Mouse (Mus musculus) hindbrain, embryonic 15.5 days (tissue): ENCODE results near the gene Slit2. TPM values are rescaled to one million over a fixed set of nuclear protein-coding genes. Genes with fewer than 3 reads are reported as not detected.

Source experiments
- ATAC-seq: fragments of 200-750 bp; cut with Nextera tagmentation; 2 replicates; pipeline ENCODE4 v1.8.0; 2017; ENCODE audit warnings: low read depth, moderate number of reproducible peaks, moderate TSS enrichment; ENCODE audit not compliant: low FRiP score
- H3K27ac ChIP-seq: fragments of 300-500 bp; sonication (generic); replicated peaks from 2 replicates; pipeline ENCODE4 v1.5.1; 2015; ENCODE audit warnings: mild to moderate bottlenecking, inconsistent platforms
- H3K27me3 ChIP-seq: fragments of 300-500 bp; sonication (generic); 2 replicates; pipeline ENCODE4 v1.6.1; 2015; ENCODE audit warnings: control low read depth, inconsistent platforms
- H3K36me3 ChIP-seq: fragments of 300-500 bp; sonication (generic); 2 replicates; pipeline ENCODE4 v1.6.1; 2015; ENCODE audit warnings: control low read depth, inconsistent platforms
- H3K4me1 ChIP-seq: fragments of 300-500 bp; sonication (generic); replicated peaks from 2 replicates; pipeline ENCODE4 v1.6.1; 2015; ENCODE audit warnings: control low read depth, inconsistent platforms
- H3K4me2 ChIP-seq: fragments of 300-500 bp; sonication (generic); 2 replicates; pipeline ENCODE4 v1.6.1; 2015; ENCODE audit warnings: moderate library complexity, mild to moderate bottlenecking, inconsistent platforms
- H3K4me3 ChIP-seq: fragments of 300-500 bp; sonication (generic); 2 replicates; pipeline ENCODE4 v1.5.1; 2015; ENCODE audit warnings: mild to moderate bottlenecking, inconsistent platforms
- H3K9ac ChIP-seq: fragments of 300-500 bp; sonication (generic); 2 replicates; pipeline ENCODE4 v1.6.1; 2015; ENCODE audit warnings: inconsistent platforms
- H3K9me3 ChIP-seq: fragments of 300-500 bp; sonication (generic); 2 replicates; pipeline ENCODE4 v1.6.1; 2016; ENCODE audit warnings: control low read depth, inconsistent platforms
- WGBS: fragments of 180-500 bp; shearing (Covaris S2); methylation state at CpG from one replicate; pipeline ENCODE4 v1.1.7; 2015; 5-methylcytosine and 5-hydroxymethylcytosine counted together
- polyA plus RNA-seq: library from polyadenylated mRNA; unstranded; fragments of >200 nt; fragmentation: Nextera tagmentation; extraction: Ambion mirVana; gene quantifications from 2 replicates; pipeline ENCODE4 v1.2.1, GENCODE M21; 2015

Gene Slit2
- polyA plus RNA-seq, result 22.2 and 22.9 TPM in 2 replicates

DNA sequence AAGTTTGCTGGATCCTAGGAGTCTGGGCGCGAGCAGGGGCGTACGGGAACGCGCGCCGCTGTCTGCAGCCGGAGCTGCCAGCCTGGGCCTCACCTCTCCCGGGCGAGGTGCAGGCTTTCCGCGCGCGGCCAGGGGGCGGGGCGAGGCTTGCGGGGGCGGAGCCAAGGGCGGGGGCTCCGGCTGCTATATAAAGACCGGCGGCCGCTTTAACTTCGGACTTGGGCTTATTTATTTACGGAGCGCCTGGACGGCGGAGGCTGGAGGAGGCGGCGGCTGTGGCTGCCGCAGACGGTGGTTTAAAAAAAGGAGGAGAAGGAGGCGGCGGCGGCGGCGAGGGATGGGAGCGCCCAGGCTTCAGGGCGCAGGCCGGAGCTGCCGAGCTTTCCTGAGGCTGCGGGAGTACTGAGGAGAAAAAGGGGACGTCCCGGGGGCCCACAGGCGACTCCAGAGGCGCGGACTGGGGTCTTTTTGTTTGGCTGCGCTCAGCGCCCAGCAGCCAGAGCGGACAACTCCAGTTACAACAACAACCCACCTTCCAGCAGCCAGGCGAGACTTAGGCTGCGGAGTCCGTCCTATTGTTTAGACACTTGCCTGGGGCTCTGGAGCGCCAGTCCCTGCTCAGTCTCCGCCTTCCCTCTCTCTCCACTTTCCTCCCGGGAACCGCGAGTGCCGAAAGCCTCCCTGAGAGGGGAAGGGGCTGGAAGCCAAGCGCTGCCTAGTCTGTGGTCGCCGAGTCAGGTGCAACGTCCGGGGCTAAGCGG lies at the start of gene Slit2:
TSS of gene Slit2 (plus strand) at position 198 of the 761 bp plus-strand sequence.
- Histone ChIP-seq H3K4me1 (peaks cover 25% of the 10 kb centered on the region), H3K27ac (peak within 1 kb of the TSS; percentile 78), H3K27me3 (no peaks in the 10 kb centered on the region), H3K4me3 (peak within 1 kb of the TSS; percentile 66), H3K4me2 (peak within 1 kb of the TSS; percentile 87), H3K36me3 (no peaks in the 10 kb centered on the region), H3K9me3 (no peaks in the 10 kb centered on the region), H3K9ac (peak within 1 kb of the TSS; percentile 57)
- ATAC-seq, result peak; percentile 87
- under 1% methylated on average over 65 of the region's 66 CpGs for WGBS

- no peak overlapping the region for H3K4me3 ChIP-seq
- H3K9ac ChIP-seq, result no peak overlapping the region
- no peaks in the 10 kb centered on the region for H3K27me3 ChIP-seq
- H3K27ac ChIP-seq, result no peak overlapping the region
- H3K4me1 ChIP-seq, result no peaks in the 10 kb centered on the region
- H3K9me3 ChIP-seq, result no peaks in the 10 kb centered on the region
- 91% methylated on average over 5 of the region's 5 CpGs for WGBS
- no peak overlapping the region for H3K4me2 ChIP-seq
- ATAC-seq, result no peak
- H3K36me3 ChIP-seq, result no peaks in the 10 kb centered on the region
Measured at GRCm38 (mm10) chr5:47938586-47939372, 44.2 kb upstream of the Slit2 start.

GRCm38 (mm10) chr5:47956451-47956850 lies 26.5 kb upstream of the Slit2 start:
- no peak overlapping the region for H3K9ac ChIP-seq
- H3K4me2 ChIP-seq, result no peak overlapping the region
- ATAC-seq, result no peak
- no peaks in the 10 kb centered on the region for H3K27me3 ChIP-seq
- no peak overlapping the region for H3K4me3 ChIP-seq
- H3K4me1 ChIP-seq, result no peaks in the 10 kb centered on the region
- H3K9me3 ChIP-seq, result no peaks in the 10 kb centered on the region
- WGBS, result 64% methylated on average over 1 of the region's 1 CpGs
- no peaks in the 10 kb centered on the region for H3K36me3 ChIP-seq
- H3K27ac ChIP-seq, result no peak overlapping the region

DNA sequence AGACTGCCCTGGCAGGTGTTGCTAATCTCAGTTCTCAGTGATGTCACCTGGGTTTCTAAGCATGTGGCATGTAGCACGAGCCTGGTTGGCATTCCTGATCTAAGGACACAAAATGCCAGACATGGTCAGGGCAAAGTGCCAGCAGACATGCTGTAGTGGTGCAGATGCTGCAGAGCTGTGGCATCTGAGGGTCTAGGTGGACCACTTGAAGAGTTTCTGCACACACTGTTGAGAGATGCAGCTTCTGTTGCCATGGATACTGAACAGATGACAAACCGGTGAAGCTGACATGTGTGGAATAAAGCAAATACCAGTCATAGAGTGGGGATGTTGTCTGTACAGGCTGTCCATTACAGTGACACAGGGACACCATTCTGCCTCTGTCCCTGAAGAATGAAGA lies 7.1 kb upstream of the Slit2 start:
- peak; percentile 69; the same call in 1 of the 2 replicates for ATAC-seq
- H3K36me3 ChIP-seq, result no peaks in the 10 kb centered on the region
- no peaks in the 10 kb centered on the region for H3K27me3 ChIP-seq
- no peak overlapping the region for H3K4me2 ChIP-seq
- H3K9ac ChIP-seq, result no peak overlapping the region
- WGBS, result 46% methylated on average over 2 of the region's 2 CpGs
- H3K9me3 ChIP-seq, result no peaks in the 10 kb centered on the region
- no peaks in the 10 kb centered on the region for H3K4me1 ChIP-seq
- H3K4me3 ChIP-seq, result no peak overlapping the region
- no peak overlapping the region for H3K27ac ChIP-seq

DNA sequence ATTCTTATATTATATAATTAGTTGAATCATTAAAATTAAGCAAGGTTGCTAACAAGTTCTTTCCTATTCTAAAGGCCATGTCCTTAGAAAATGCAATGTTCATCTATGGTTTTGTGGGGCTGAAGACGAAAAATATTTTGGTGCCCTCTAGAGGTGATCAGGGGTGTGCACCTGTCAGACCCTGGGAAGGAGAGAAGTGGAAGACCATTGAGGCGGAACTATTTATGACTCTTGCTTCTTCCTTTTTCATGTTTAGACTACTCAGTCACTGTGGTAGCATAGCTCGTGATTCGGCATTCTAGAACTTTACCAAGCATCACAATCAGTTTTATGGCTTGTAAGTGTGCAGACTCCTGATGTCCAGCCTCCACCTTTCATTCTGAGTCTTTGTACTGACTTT lies 3.6 kb upstream of the Slit2 start:
- 50% methylated on average over 4 of the region's 4 CpGs for WGBS
- ATAC-seq, result no peak
- Histone ChIP-seq H3K27ac (no peak overlapping the region), H3K36me3 (no peaks in the 10 kb centered on the region), H3K4me3 (no peak overlapping the region), H3K9ac (no peak overlapping the region), H3K27me3 (no peaks in the 10 kb centered on the region), H3K9me3 (no peaks in the 10 kb centered on the region), H3K4me2 (no peak overlapping the region), H3K4me1 (peaks cover 4% of the 10 kb centered on the region)

DNA sequence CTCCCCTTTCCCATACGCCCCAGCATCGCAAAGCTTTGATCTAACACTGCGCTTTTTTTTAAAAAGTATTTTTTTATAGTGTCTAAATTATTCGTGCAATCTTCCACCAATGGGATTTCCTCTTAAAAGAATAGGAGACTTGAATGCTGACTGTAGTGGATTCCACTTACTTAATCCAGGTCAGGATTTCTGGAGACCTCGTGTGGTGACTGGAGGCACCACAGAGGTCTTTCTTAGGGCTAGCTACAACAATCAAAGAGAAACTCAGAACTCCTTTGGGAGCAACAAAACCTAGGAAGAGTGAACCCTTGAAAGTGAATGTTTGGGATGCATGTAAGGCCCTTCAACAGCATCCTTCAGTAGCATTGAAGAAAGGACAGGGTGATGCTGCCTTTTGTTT lies 2.5 kb upstream of the Slit2 start:
- Histone ChIP-seq H3K27me3 (no peaks in the 10 kb centered on the region), H3K27ac (no peak overlapping the region), H3K4me2 (no peak overlapping the region), H3K9me3 (no peaks in the 10 kb centered on the region), H3K4me1 (peaks cover 15% of the 10 kb centered on the region), H3K4me3 (no peak overlapping the region), H3K36me3 (no peaks in the 10 kb centered on the region), H3K9ac (no peak overlapping the region)
- 34% methylated on average over 5 of the region's 5 CpGs for WGBS
- ATAC-seq, result no peak

- H3K9me3 ChIP-seq, result no peaks in the 10 kb centered on the region
- no peak overlapping the region for H3K9ac ChIP-seq
- no peaks in the 10 kb centered on the region for H3K27me3 ChIP-seq
- no peak overlapping the region for H3K27ac ChIP-seq
- ATAC-seq, result no peak
- H3K36me3 ChIP-seq, result no peaks in the 10 kb centered on the region
- peak overlapping the region; percentile 87 for H3K4me2 ChIP-seq
- WGBS, result 55% methylated on average over 8 of the region's 8 CpGs
- H3K4me1 ChIP-seq, result peaks cover 23% of the 10 kb centered on the region
- H3K4me3 ChIP-seq, result peak overlapping the region; percentile 66; the same call in 1 of the 2 replicates
Measured at GRCm38 (mm10) chr5:47981951-47982350, 987 bp upstream of the Slit2 start.

DNA sequence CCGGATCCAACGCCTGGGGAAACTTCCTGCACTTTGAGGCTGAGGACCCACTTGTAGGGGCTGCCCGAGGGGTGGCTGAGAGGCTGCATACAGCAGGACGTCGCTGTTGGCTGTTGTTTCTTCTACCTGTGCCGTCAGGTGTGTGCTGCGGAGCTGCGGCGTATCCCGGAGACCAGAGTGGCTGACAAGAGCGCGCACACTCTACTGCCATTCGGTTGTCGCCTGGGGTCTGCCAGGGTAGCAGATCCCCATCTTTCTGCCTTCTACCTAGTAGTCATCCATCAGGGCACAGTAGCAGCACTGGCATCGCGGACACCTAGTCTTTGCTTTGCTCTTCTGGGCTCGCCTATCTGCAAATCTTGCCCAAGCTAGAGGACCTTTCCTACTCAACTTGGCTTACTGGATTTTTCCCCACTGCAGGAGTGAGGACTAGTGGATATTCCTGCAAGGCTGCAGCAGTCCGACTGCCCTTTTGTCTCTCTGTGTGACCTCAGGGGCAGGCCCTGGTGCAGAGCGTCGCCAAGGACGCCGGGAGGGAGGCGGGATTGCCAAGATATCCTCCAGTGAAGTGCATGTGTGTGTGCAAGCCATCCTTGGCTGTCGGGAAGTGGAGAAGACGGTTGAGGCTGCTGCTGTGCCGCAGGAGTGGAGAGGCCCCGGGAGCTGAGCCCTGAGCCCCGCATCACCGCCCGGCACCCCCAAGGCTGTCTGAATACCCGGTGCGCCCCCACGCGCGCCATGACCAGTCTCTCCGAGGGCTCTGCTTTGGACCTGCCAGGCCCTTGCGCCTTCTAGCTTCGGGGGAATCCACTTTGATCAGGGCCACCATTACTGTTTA lies 1.0 kb downstream of the Slit2 start:
- peak overlapping the region; percentile 78 for H3K27ac ChIP-seq
- under 1% methylated on average over 38 of the region's 38 CpGs for WGBS

DNA sequence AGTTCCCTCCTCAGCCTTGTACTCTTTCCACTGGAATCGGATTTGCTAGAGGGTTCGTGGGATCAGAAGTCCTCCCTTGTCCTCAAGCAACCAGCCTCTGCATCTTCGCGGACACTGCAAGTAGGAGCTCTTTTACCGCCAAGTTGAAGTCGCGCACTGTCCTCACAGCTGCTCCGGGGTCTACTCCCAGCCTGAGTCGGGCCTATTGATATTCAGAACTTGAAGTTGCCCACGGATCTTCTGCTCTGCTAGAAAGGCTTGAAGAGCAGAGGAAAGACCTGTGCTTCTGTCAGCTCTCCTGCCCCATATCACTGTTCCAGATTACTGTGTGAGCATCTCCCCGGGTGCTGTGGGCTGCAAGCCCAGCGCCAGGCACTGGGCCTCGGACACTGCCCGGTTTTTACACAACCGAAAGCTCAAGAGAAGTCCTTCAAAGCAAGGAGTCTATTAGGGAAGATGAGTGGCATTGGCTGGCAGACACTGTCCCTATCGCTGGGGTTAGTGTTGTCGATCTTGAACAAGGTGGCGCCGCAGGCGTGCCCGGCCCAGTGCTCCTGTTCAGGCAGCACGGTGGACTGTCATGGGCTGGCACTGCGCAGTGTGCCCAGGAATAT lies 1.8 kb downstream of the Slit2 start:
- Histone ChIP-seq H3K4me2 (peak overlapping the region; percentile 87), H3K9ac (peak overlapping the region; percentile 57), H3K4me3 (peak overlapping the region; percentile 66), H3K27me3 (no peaks in the 10 kb centered on the region), H3K36me3 (no peaks in the 10 kb centered on the region), H3K4me1 (peaks cover 28% of the 10 kb centered on the region), H3K27ac (peak overlapping the region; percentile 13; the same call in 1 of the 2 replicates), H3K9me3 (no peaks in the 10 kb centered on the region)
- 1% methylated on average over 23 of the region's 23 CpGs for WGBS
- ATAC-seq, result peak; percentile 25

More for the DNA sequence above, 1.0 kb downstream of the Slit2 start:
- no peaks in the 10 kb centered on the region for H3K36me3 ChIP-seq
- peak overlapping the region; percentile 66 for H3K4me3 ChIP-seq
- no peaks in the 10 kb centered on the region for H3K9me3 ChIP-seq
- peak overlapping the region; percentile 87 for H3K4me2 ChIP-seq
- peaks cover 27% of the 10 kb centered on the region for H3K4me1 ChIP-seq
- no peaks in the 10 kb centered on the region for H3K27me3 ChIP-seq
- H3K9ac ChIP-seq, result peak overlapping the region; percentile 57
- ATAC-seq, result peak; percentile 25; the same call in 1 of the 2 replicates

GRCm38 (mm10) chr5:47985198-47985631 lies 2.3 kb downstream of the Slit2 start:
- H3K4me3 ChIP-seq, result peak overlapping the region; percentile 66
- H3K27me3 ChIP-seq, result no peaks in the 10 kb centered on the region
- peak overlapping the region; percentile 57 for H3K9ac ChIP-seq
- ATAC-seq, result peak; percentile 42
- peaks cover 28% of the 10 kb centered on the region for H3K4me1 ChIP-seq
- under 1% methylated on average over 13 of the region's 13 CpGs for WGBS
- no peaks in the 10 kb centered on the region for H3K36me3 ChIP-seq
- H3K4me2 ChIP-seq, result peak overlapping the region; percentile 87
- H3K9me3 ChIP-seq, result no peaks in the 10 kb centered on the region
- peak overlapping the region; percentile 67; the same call in 1 of the 2 replicates for H3K27ac ChIP-seq
